Mouse (Mus musculus): ENCODE measurements around the gene Tpt1.

Tpt1 gene

DNA sequence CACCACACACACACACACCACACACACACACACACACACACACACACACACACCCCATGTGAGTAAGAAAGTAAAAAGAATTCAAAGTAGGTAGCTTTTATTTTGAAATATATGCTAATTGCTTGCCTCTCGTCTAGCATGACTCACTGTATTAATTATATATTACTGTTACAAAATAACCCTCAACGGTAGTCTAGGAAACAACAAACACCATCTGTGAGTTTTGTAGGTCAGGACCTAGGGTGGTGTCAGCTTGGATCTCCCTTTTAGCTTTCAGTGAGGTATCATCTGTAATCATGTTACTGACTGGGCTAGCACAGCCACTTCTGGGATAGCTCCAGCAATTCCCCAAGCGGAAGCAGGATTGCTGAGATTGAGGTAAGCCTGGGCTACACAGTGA lies 32.4 kb downstream of the Tpt1 start:
- no peak for DNase-seq (ENCODE audit: low read depth, low spot score)

DNA sequence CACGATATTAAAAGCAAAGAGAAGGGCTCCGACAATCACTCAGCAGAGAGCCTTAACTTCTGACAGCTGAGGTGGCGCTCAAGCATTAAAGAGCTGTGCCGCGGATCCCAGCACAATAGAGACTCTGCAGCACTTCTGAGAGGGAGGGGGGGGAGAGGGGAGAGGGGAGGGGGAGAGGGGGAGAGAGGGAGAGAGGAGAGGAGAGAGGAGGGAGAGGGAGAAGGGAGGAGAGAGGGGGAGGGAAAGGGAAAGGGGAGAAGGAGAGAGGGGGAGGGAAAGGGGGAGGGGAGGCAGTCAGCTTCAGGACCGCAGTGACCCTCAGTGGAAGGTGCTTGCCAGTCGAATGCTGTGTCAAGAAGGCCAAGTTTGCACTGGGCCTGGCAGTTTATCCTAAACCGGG lies 34.1 kb downstream of the Tpt1 start:
- no peak for DNase-seq (ENCODE audit: low read depth, low spot score)

DNA sequence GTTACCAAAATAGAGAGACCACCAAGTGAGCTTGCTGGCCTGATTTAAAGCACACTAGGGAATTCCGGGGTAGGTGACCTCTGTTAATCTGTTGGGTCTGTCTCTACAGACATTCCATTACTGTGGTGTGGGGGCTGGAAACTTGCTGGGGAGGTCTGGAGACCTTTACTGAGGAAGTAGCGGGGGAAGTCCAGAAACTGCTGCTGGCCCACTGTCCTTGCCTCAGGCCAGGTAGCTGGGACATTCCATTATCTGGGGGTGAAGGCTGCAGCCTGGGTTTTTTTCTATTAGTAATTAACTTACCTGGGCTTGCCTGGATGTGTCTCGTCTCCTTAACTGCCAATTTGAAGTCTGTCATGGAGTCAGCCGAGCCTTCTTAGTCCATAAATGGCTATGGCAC lies 37.0 kb downstream of the Tpt1 start:
- DNase-seq (ENCODE audit: low read depth, low spot score), result no peak

DNA sequence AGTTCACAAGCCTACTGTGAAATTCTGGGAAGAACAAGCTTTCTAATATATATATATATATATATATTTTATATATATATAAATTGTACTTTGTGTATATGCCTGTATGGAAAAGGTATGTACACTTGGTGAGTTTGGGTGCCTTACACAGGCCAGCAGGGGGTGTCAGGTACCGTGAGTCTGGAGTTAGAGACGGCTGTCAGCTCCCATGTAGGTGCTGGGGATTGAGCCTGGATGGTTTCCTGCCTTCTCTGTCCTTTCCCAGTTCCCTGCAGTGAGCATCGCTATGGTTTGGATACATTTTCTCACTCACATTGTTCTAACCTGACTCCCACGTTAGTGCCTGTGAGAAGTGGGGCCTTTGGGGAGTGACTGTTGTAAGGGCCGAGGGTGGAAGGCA lies 38.4 kb downstream of the Tpt1 start:
- no peak for DNase-seq (ENCODE audit: low read depth, low spot score)

DNA sequence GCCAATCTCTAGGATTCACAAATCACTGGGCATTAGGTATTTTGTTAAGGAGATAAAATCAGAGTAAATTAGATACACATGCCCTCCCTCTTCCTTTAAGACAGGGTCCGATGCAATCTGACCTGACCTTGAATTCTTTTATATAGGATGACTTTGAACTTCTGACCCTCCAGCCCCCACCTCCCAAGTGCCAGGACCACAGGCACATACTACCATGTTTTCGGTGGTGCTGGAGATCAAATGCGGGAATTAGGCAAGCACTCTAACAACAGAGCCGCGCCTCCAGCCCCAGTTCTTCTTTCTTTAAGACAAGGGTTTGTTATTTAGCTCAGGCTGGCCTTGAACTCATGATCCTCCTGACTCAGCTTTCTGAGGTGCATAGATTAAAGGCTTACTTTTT lies 39.0 kb downstream of the Tpt1 start:
- no peak for DNase-seq (ENCODE audit: low read depth, low spot score)

DNA sequence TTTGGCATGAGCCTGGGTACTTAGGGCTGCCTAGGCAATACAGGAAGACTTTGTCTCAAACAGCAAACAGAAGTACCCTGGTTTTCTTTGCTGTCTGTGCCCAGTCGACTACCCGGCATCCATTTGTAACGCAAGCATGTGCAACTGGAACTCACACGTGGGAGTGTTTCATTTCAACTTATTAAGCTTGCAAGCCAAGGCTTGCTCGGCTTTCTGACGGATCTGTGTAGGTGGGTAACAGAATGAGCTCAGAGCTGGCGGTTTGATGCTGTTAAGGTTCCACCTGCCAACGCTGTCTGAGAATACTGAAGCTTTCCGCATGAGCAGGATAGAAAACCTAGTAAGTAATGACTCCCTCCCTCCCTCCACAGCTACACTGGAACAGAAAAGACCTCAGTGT lies 47.2 kb downstream of the Tpt1 start:
- no peak for DNase-seq (ENCODE audit: low read depth, low spot score)

Measured in embryo, embryonic 11.5 days (tissue).